ENCODE assay signal across 13 mouse cellular contexts in the genomic region with DNA sequence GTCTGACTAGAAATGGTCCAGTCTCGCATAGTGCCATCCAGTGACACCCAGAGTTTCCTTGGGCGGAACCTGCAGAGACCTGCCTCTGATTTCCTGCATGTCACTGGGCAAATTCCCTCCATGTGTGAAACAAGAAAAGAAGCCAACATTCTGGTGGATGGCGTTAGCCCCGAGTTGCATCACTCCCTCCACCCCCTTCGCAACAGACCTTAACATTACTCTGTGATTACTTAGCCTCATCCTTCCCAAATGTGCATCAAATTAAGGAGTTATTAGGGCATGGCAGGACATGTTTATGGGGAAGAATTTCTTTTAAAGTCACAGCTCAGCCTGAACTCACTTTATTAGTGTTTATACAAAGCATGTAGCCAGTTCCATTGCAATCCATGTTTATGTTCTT. TPM values are rescaled to one million over a fixed set of nuclear protein-coding genes. Genes with fewer than 3 reads are reported as not detected.
"Had no signal": no experiment of that assay in that cellular context is flagged by ENCODE, and none has a peak within 500 bp of the region (broad histone marks: within the 10 kb centered on the region; RNA-seq: fewer than 3 reads in every experiment).

No protein-coding gene starts in this region.

- H3K4me3 ChIP-seq: limb, embryonic 12.5 days; midbrain, embryonic 13.5 days; stomach, embryonic 15.5 days had no signal

- H3K27me3 ChIP-seq: limb, embryonic 12.5 days; stomach, embryonic 15.5 days had no signal

- H3K4me1 ChIP-seq: stomach, embryonic 15.5 days had no signal

- DNase-seq: kidney, postnatal 25 days; layer of hippocampus, postnatal 36 days; lung, postnatal 36 days; right cerebral cortex, postnatal 4 days; thymus, adult 2 months; thymus, postnatal 36 days had no signal

- H3K9me3 ChIP-seq: limb, embryonic 12.5 days; midbrain, embryonic 13.5 days; stomach, embryonic 15.5 days had no signal

- H3K9ac ChIP-seq: limb, embryonic 12.5 days; liver, embryonic 14.5 days; midbrain, embryonic 13.5 days; stomach, embryonic 15.5 days had no signal

- H3K36me3 ChIP-seq: limb, embryonic 12.5 days; midbrain, embryonic 13.5 days; stomach, embryonic 15.5 days had no signal

- H3K27ac ChIP-seq: limb, embryonic 12.5 days; liver, embryonic 14.5 days; midbrain, embryonic 13.5 days; stomach, embryonic 15.5 days had no signal

- ATAC-seq: lung, postnatal 0 days; midbrain, embryonic 13.5 days had no signal

- H3K4me2 ChIP-seq: limb, embryonic 12.5 days; midbrain, embryonic 13.5 days; stomach, embryonic 15.5 days had no signal

RNA-seq across cellular contexts. Expression of a gene that starts 35.7 kb away (rescaled TPM):
- total RNA-seq: megakaryocyte progenitor cell, adult 5-6 weeks; neutrophil, adult 5-6 weeks had no signal
